Comparison of ENCODE assay signal across 11 mouse cellular contexts in the genomic region with DNA sequence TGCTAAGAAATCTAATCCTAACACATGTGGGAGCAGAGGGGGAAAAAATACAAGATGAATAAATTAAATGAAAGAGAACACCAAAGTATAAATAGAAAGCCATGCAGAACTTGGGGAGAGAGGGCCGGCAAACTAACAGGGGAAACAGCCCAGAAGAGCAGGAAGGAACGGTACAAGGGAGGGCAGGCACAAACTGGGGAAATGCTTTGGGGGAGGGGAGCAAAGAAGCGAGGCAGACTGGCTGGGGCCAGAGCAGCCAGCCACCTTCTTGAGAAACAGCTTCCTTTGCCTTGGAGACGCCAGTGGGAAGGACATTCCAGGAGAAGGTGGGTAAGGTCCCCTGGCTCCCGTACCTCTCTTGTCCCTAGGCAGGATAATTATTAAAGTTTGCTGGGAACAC. TPM values are rescaled to one million over a fixed set of nuclear protein-coding genes. Genes with fewer than 3 reads are reported as not detected.
A peak's percentile ranks its signal among the peaks of the same experiment; 100 is the strongest.
DNase-seq lines count a peak whose midpoint lies in the region; ATAC-seq lines count a peak whose summit lies in the region.
"Had no signal": no experiment of that assay in that cellular context is flagged by ENCODE, and none has a peak within 500 bp of the region (broad histone marks: within the 10 kb centered on the region; RNA-seq: fewer than 3 reads in every experiment).

No protein-coding gene starts in this region.

- no peak overlapping the region for H3K9ac ChIP-seq in embryonic facial prominence, embryonic 11.5 days (replicated peaks; ENCODE audit: low read length)
- H3K9ac ChIP-seq in hindbrain, embryonic 13.5 days = no peak overlapping the region
- no peak overlapping the region for H3K9ac ChIP-seq in midbrain, embryonic 16.5 days (ENCODE audit: low read depth, low read length)
- H3K9ac ChIP-seq: liver, embryonic 14.5 days; neural tube, embryonic 13.5 days had no signal

- H3K4me1 ChIP-seq in embryonic facial prominence, embryonic 11.5 days (ENCODE audit: control insufficient read depth, insufficient read depth, low read length) = no peaks in the 10 kb centered on the region
- H3K4me1 ChIP-seq in hindbrain, embryonic 13.5 days (replicated peaks) = peaks cover 7% of the 10 kb centered on the region
- H3K4me1 ChIP-seq in midbrain, embryonic 16.5 days (ENCODE audit: control insufficient read depth, insufficient read depth, low read length) = 0 out of 2 replicates have a peak, but pooled peaks cover 3% of the 10 kb centered on the region
- H3K4me1 ChIP-seq: neural tube, embryonic 13.5 days had no signal

- peak overlapping the region; percentile 16; the same call in 1 of the 2 replicates for H3K27ac ChIP-seq in embryonic facial prominence, embryonic 11.5 days (replicated peaks; ENCODE audit: low read depth, low read length)
- H3K27ac ChIP-seq in hindbrain, embryonic 13.5 days = no peak overlapping the region
- 0 out of 2 replicates have a peak overlapping the region, but pooled peaks have one; percentile 5 for H3K27ac ChIP-seq in macrophage
- no peak overlapping the region for H3K27ac ChIP-seq in midbrain, embryonic 16.5 days (ENCODE audit: low read length)
- H3K27ac ChIP-seq: liver, embryonic 14.5 days; neural tube, embryonic 13.5 days had no signal

- H3K4me3 ChIP-seq in embryonic facial prominence, embryonic 11.5 days (ENCODE audit: low read depth, low read length) = no peak overlapping the region
- no peak overlapping the region for H3K4me3 ChIP-seq in hindbrain, embryonic 13.5 days
- no peak overlapping the region for H3K4me3 ChIP-seq in macrophage (ENCODE audit: inconsistent target)
- H3K4me3 ChIP-seq in midbrain, embryonic 16.5 days (ENCODE audit: low read depth, low read length) = no peak overlapping the region
- H3K4me3 ChIP-seq: neural tube, embryonic 13.5 days had no signal

- no peaks in the 10 kb centered on the region for H3K79me2 ChIP-seq in macrophage (ENCODE audit: inconsistent target)

- H3K9me3 ChIP-seq in embryonic facial prominence, embryonic 11.5 days (replicated peaks; ENCODE audit: control insufficient read depth, low read length) = no peaks in the 10 kb centered on the region
- H3K9me3 ChIP-seq in hindbrain, embryonic 13.5 days = no peaks in the 10 kb centered on the region
- H3K9me3 ChIP-seq in midbrain, embryonic 16.5 days (replicated peaks; ENCODE audit: control insufficient read depth, low read length, poor library complexity, severe bottlenecking) = no peaks in the 10 kb centered on the region
- H3K9me3 ChIP-seq: neural tube, embryonic 13.5 days had no signal

- 19% methylated on average over 5 of the region's 5 CpGs for WGBS in embryonic facial prominence, embryonic 11.5 days
- WGBS in hindbrain, embryonic 13.5 days = 36% methylated on average over 5 of the region's 5 CpGs
- 7% methylated on average over 5 of the region's 5 CpGs for WGBS in macrophage (ENCODE audit: missing documents)
- 26% methylated on average over 5 of the region's 5 CpGs for WGBS in midbrain, embryonic 16.5 days

- peak; percentile 48 for DNase-seq in kidney, postnatal 10 days
- no peak for DNase-seq in kidney, adult 18-20 months
- DNase-seq in embryonic facial prominence, embryonic 11.5 days (ENCODE audit: low spot score) = peak; percentile 56
- DNase-seq in adrenal gland, postnatal 36 days = no peak
- no peak for DNase-seq in Muller cell, postnatal 12 days (ENCODE audit: inconsistent ontology term)

- peak overlapping the region; percentile 16; the same call in 1 of the 2 replicates for H3K4me2 ChIP-seq in embryonic facial prominence, embryonic 11.5 days (ENCODE audit: low read depth, low read length)
- H3K4me2 ChIP-seq in hindbrain, embryonic 13.5 days = peak overlapping the region; percentile 25
- H3K4me2 ChIP-seq in midbrain, embryonic 16.5 days (ENCODE audit: low read length) = no peak overlapping the region
- H3K4me2 ChIP-seq: neural tube, embryonic 13.5 days had no signal

- H3K27me3 ChIP-seq in embryonic facial prominence, embryonic 11.5 days (ENCODE audit: control insufficient read depth, insufficient read depth, low read length) = no peaks in the 10 kb centered on the region
- H3K27me3 ChIP-seq in hindbrain, embryonic 13.5 days = no peaks in the 10 kb centered on the region
- no peaks in the 10 kb centered on the region for H3K27me3 ChIP-seq in midbrain, embryonic 16.5 days (ENCODE audit: control insufficient read depth, insufficient read depth, low read depth, low read length)
- H3K27me3 ChIP-seq: neural tube, embryonic 13.5 days; Patski had no signal

- H3K36me3 ChIP-seq in embryonic facial prominence, embryonic 11.5 days (replicated peaks; ENCODE audit: control insufficient read depth, insufficient read depth, low read depth, low read length) = peaks cover 2% of the 10 kb centered on the region; the same call in 1 of the 2 replicates
- no peaks in the 10 kb centered on the region for H3K36me3 ChIP-seq in hindbrain, embryonic 13.5 days
- no peaks in the 10 kb centered on the region for H3K36me3 ChIP-seq in macrophage (ENCODE audit: inconsistent target)
- no peaks in the 10 kb centered on the region for H3K36me3 ChIP-seq in midbrain, embryonic 16.5 days (ENCODE audit: control insufficient read depth, insufficient read depth, low read length)
- H3K36me3 ChIP-seq: neural tube, embryonic 13.5 days had no signal

- peak; percentile 75; the same call in 1 of the 2 replicates for ATAC-seq in embryonic facial prominence, embryonic 11.5 days (replicated peaks; ENCODE audit: insufficient number of reproducible peaks, low FRiP score, low TSS enrichment, low read depth)
- no peak for ATAC-seq in hindbrain, embryonic 13.5 days (ENCODE audit: low FRiP score)
- no peak for ATAC-seq in midbrain, embryonic 16.5 days
- ATAC-seq: Patski had no signal

RNA-seq across cellular contexts. Expression of a gene that starts 14.5 kb away (rescaled TPM):
- polyA plus RNA-seq in embryonic facial prominence, embryonic 11.5 days (2014; fragmentation: Nextera tagmentation; extraction: Ambion mirVana) = 99.0 and 113 TPM in 2 replicates
- polyA plus RNA-seq in hindbrain, embryonic 13.5 days (2015; fragmentation: Nextera tagmentation; extraction: Ambion mirVana) = 4.3 and 5.1 TPM in 2 replicates
- 10 to 100 TPM in 16 of 26 experiments, 1 to 10 TPM in 10; 1.9 to 95.1 (median 16.8) TPM for total RNA-seq in macrophage (2018; cell fraction: chromatin; rRNA removed)
- 10 to 100 TPM in 13 of 26 experiments, 1 to 10 TPM in 11, under 1 TPM in 2; 0.96 to 31.6 (median 9.4) TPM for total RNA-seq in macrophage (2018; cell fraction: cytosol; rRNA removed)
- 100 to 1,000 TPM in 1 of 26 experiments, 10 to 100 TPM in 12, 1 to 10 TPM in 13; 1.1 to 120 (median 10.5) TPM for total RNA-seq in macrophage (2018; cell fraction: nucleus; rRNA removed)
- polyA plus RNA-seq in macrophage (2018) = 3.6 to 62.9 TPM (median 18.0 TPM) in 3 replicates
- total RNA-seq in adrenal gland, postnatal 36 days (2021) = 1 to 10 TPM; 4.4 to 5.2 TPM
- 0.45 and 0.76 TPM in 2 replicates for polyA plus RNA-seq in midbrain, embryonic 16.5 days (2015; fragmentation: Nextera tagmentation; extraction: Ambion mirVana)

Comparison
In these comparisons a context has a peak if more than half of its experiments do, and no peak if none do; other contexts are left out.
1. DNase-seq: peak in kidney, postnatal 10 days (single experiment) and embryonic facial prominence, embryonic 11.5 days (single experiment); none in kidney, adult 18-20 months (single experiment), adrenal gland, postnatal 36 days (0 of 2) and Muller cell, postnatal 12 days (single experiment).
2. H3K27ac ChIP-seq: peak in embryonic facial prominence, embryonic 11.5 days (single experiment) and macrophage (single experiment); none in hindbrain, embryonic 13.5 days (single experiment) and midbrain, embryonic 16.5 days (single experiment).